Mouse (Mus musculus) layer of hippocampus, postnatal 25 days (tissue): ENCODE results near the gene Bak1. TPM values are rescaled to one million over a fixed set of nuclear protein-coding genes. Genes with fewer than 3 reads are reported as not detected.
A peak's percentile ranks its signal among the peaks of the same experiment; 100 is the strongest.

Source experiments
- DNase-seq, 2 experiments: peaks; one replicate each; pipeline ENCODE4 v3.0.0; 2022; ENCODE audit warnings: mixed read lengths in 2 of 2, low spot score in 1 of 2; ENCODE audit errors: extremely low spot score in 1 of 2
- total RNA-seq, 2 experiments: library from RNA; stranded (reverse); gene quantifications; 2 replicates each; pipeline ENCODE4 v1.2.3; 2021

Gene Bak1
- 10 to 100 TPM; 15.4 to 16.3 TPM for total RNA-seq

- DNase-seq, result no peak
Observed at GRCm38 (mm10) chr17:27028909-27029308, at the start of gene Bak1. TSS of gene Bak1 (minus strand) at chr17:27029009.

GRCm38 (mm10) chr17:27078499-27078898 is 49.7 kb upstream of the Bak1 start:
- DNase-seq, result no peak

- DNase-seq, result no peak
Observed at GRCm38 (mm10) chr17:27077920-27078319, 49.1 kb upstream of the Bak1 start.

- no peak for DNase-seq
Observed at GRCm38 (mm10) chr17:27077133-27077532, 48.3 kb upstream of the Bak1 start.

GRCm38 (mm10) chr17:27074849-27075745 is 46.3 kb upstream of the Bak1 start:
- no peak for DNase-seq

- no peak for DNase-seq
Observed at GRCm38 (mm10) chr17:27074236-27074635, 45.4 kb upstream of the Bak1 start.

- DNase-seq, result no peak
Observed at GRCm38 (mm10) chr17:27073778-27074177, 45.0 kb upstream of the Bak1 start.

GRCm38 (mm10) chr17:27073126-27073525 is 44.3 kb upstream of the Bak1 start:
- DNase-seq, result no peak

GRCm38 (mm10) chr17:27072363-27072762 is 43.6 kb upstream of the Bak1 start:
- no peak for DNase-seq

- peak in 1 of 2 experiments; percentile 36 for DNase-seq
Observed at GRCm38 (mm10) chr17:27071630-27072029, 42.8 kb upstream of the Bak1 start.

- no peak for DNase-seq
Observed at GRCm38 (mm10) chr17:27070913-27071312, 42.1 kb upstream of the Bak1 start.

- no peak for DNase-seq
Observed at GRCm38 (mm10) chr17:27069071-27069470, 40.3 kb upstream of the Bak1 start.

- DNase-seq, result no peak
Observed at GRCm38 (mm10) chr17:27066065-27066464, 37.3 kb upstream of the Bak1 start.

GRCm38 (mm10) chr17:27064195-27064594 is 35.4 kb upstream of the Bak1 start:
- DNase-seq, result no peak

GRCm38 (mm10) chr17:27063717-27064116 is 34.9 kb upstream of the Bak1 start:
- no peak for DNase-seq

- DNase-seq, result no peak
Observed at GRCm38 (mm10) chr17:27062684-27063083, 33.9 kb upstream of the Bak1 start.

- no peak for DNase-seq
Observed at GRCm38 (mm10) chr17:27061727-27062126, 32.9 kb upstream of the Bak1 start.

GRCm38 (mm10) chr17:27060698-27061097 is 31.9 kb upstream of the Bak1 start:
- no peak for DNase-seq

GRCm38 (mm10) chr17:27057517-27058055 is 28.8 kb upstream of the Bak1 start:
- DNase-seq, result no peak

- no peak for DNase-seq
Observed at GRCm38 (mm10) chr17:27056812-27057516, 28.2 kb upstream of the Bak1 start, which contains the start of gene Itpr3. TSS of gene Itpr3 (plus strand) at chr17:27057304.

GRCm38 (mm10) chr17:27056170-27056569 is 27.4 kb upstream of the Bak1 start:
- no peak for DNase-seq
